Mouse (Mus musculus): Measurements from ENCODE around the gene Mlxip. TPM values are rescaled to one million over a fixed set of nuclear protein-coding genes. Genes with fewer than 3 reads are reported as not detected.

The Mlxip gene
- polyA plus RNA-seq, 1 experiment from 2014 or later: 17.4 TPM

DNA sequence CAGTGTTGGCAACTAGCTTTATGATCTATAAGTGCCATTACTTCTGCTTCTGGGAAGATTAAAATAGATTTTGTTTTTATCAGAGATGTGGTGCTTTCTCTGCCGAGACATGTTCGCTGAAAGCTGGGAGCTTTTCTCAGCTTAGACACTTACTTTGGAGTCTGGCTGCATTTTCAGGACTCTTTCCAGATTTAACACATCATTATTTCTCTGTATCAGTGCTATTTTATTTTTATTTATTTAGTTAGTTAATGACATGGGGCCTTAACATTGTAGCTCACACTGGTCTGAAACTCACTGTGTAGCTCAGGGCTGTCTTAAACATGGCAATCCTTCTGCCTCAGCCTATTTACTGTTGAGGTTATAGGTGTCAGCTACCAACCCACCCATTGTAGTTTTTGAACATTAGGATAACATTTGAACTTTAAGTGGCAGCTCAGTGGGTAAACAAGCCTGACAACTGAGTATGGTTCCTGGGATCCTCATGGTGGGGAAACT is 19.3 kb downstream of the Mlxip start:
- 85% methylated on average over 2 of the region's 2 CpGs for WGBS
- H3K36me3 ChIP-seq: peaks cover 8% of the 10 kb centered on the region; the same call in 1 of the 2 replicates
- H3K4me3 ChIP-seq: no peak overlapping the region
- H3K27ac ChIP-seq: no peak overlapping the region
- H3K27me3 ChIP-seq: no peaks in the 10 kb centered on the region
- H3K9ac ChIP-seq: no peak overlapping the region
- peaks cover 11% of the 10 kb centered on the region; the same call in 1 of the 2 replicates for H3K4me1 ChIP-seq
- no peaks in the 10 kb centered on the region for H3K9me3 ChIP-seq
- H3K4me2 ChIP-seq (replicated peaks): no peak overlapping the region
- ATAC-seq (ENCODE audit: insufficient number of reproducible peaks, insufficient read depth, low FRiP score, low TSS enrichment): no peak

DNA sequence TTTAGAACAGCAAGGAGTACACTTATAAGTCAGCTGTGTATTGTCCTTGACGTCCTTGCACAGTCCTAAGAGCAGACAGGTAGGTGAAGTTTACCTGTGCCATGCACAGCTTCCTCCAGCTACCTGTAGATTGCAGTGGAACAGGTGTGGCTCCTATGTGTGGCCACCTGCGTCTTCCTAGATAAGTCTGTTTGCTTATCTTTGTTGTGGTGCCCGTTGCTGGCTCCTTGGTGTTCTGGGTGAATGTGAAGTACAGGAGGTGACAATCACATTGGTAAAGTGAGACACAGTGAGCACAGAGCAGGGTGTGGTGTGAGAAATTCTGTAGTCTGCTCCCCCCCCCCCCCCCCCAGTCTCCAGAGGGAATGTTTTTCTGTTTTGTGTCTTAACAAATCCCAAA is 21.6 kb downstream of the Mlxip start:
- no peaks in the 10 kb centered on the region for H3K9me3 ChIP-seq
- no peak overlapping the region for H3K9ac ChIP-seq
- 75% methylated on average over 3 of the region's 3 CpGs for WGBS
- H3K27me3 ChIP-seq: no peaks in the 10 kb centered on the region
- H3K4me3 ChIP-seq: no peak overlapping the region
- no peak for ATAC-seq (ENCODE audit: insufficient number of reproducible peaks, insufficient read depth, low FRiP score, low TSS enrichment)
- H3K36me3 ChIP-seq: no peaks in the 10 kb centered on the region
- no peak overlapping the region for H3K27ac ChIP-seq
- peaks cover 17% of the 10 kb centered on the region; the same call in 1 of the 2 replicates for H3K4me1 ChIP-seq
- no peak overlapping the region for H3K4me2 ChIP-seq (replicated peaks)

DNA sequence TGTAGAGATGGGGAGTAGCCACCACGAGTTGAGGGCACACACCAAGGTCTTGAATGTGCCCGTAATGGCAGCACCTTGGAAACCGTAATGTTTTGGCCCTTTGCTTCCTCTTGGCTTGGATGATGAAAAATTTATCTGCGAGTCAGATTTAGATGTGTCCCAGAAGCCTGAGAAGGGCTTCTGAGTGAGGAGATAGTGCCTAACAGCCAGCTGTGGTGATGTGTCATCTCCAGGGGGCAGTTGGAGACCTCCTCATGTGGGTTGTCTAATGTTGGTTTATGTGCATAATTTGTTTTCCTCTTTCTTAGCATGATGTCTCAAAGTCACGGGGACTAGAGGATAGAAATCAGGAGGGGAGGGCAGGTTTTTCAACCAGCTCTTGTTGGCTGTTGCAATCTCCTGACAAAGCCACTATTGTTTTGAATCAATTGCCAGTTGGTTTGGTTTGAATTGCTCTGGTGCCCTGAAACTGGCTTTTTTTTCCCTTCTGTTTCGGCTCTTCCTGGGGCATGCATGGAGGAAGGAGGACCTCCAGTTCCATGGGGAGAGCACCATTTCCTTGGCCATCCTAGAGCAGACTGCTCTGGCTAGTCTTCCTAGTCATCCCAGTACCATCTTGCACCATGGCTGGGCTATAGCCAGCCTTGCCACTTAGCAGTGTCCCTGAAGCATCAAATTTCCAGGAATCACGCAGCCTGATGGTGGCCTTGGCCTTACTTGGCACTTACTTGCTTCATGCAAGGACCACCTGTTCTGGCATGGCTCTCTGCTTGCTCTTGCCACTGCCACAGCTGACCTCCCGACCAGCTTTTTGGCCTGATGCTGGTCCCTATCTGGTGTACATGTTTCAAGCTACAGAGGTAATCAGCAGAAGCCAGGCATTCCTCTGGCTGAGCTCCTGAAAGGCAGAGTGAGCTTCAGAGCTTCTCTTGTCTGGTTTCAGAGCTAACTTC is 22.2 kb downstream of the Mlxip start:
- WGBS: 64% methylated on average over 8 of the region's 8 CpGs
- no peak overlapping the region for H3K4me3 ChIP-seq
- H3K27me3 ChIP-seq: no peaks in the 10 kb centered on the region
- H3K9me3 ChIP-seq: no peaks in the 10 kb centered on the region
- no peaks in the 10 kb centered on the region for H3K36me3 ChIP-seq
- no peak for ATAC-seq (ENCODE audit: insufficient number of reproducible peaks, insufficient read depth, low FRiP score, low TSS enrichment)
- no peak overlapping the region for H3K4me2 ChIP-seq (replicated peaks)
- H3K4me1 ChIP-seq: peaks cover 17% of the 10 kb centered on the region; the same call in 1 of the 2 replicates
- H3K27ac ChIP-seq: no peak overlapping the region
- no peak overlapping the region for H3K9ac ChIP-seq

DNA sequence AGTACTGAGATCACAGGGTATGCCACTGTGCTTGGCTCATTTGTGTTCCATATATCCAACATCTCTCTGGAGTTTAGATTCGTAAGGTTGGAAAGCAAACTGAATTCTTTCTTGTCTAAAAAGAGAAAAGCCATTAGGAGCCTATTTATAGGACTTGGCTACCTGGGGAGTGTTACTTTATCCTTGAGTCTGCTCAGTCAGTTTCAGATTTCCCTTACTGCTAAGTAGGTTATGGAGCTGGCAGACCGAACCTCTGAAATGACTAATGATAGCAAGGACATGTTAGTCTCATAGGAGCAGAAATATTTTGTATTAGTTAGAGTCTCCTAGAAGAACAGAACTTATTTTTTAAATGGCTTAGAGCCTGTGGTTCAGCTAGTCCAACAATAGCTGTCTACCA is 29.3 kb downstream of the Mlxip start:
- H3K9ac ChIP-seq: no peak overlapping the region
- H3K4me2 ChIP-seq (replicated peaks): no peak overlapping the region
- 0 out of 2 replicates have a peak, but pooled peaks cover 4% of the 10 kb centered on the region for H3K9me3 ChIP-seq
- WGBS: 52% methylated on average over 2 of the region's 2 CpGs
- no peaks in the 10 kb centered on the region for H3K27me3 ChIP-seq
- H3K36me3 ChIP-seq: peaks cover 3% of the 10 kb centered on the region; the same call in 1 of the 2 replicates
- ATAC-seq (ENCODE audit: insufficient number of reproducible peaks, insufficient read depth, low FRiP score, low TSS enrichment): no peak
- H3K4me1 ChIP-seq: peaks cover 6% of the 10 kb centered on the region; the same call in 1 of the 2 replicates
- no peak overlapping the region for H3K4me3 ChIP-seq
- H3K27ac ChIP-seq: no peak overlapping the region

DNA sequence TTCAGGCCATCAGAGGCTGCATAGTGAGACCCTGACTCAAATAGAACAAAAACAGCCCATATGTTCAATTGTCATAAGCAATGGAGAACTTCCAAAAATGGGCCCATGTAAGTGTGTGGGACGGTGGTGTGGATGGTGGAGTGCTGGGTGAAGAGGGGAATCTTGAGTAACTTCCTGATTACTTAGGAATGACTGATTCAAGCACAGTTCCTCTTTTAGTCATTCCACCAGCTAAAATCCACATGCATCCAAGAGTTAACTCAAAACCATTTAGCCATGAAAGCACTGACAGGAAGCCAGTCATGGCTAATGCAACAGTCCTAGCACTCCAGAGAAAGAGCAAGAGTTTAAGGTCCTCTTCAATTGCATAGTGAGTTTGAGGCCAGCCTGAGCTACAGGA is 33.0 kb downstream of the Mlxip start:
- no peaks in the 10 kb centered on the region for H3K27me3 ChIP-seq
- peaks cover 3% of the 10 kb centered on the region; the same call in 1 of the 2 replicates for H3K36me3 ChIP-seq
- no peak overlapping the region for H3K4me2 ChIP-seq (replicated peaks)
- no peak overlapping the region for H3K9ac ChIP-seq
- H3K4me1 ChIP-seq: no peaks in the 10 kb centered on the region
- no peak for ATAC-seq (ENCODE audit: insufficient number of reproducible peaks, insufficient read depth, low FRiP score, low TSS enrichment)
- no peak overlapping the region for H3K4me3 ChIP-seq
- no peak overlapping the region for H3K27ac ChIP-seq
- H3K9me3 ChIP-seq: 0 out of 2 replicates have a peak, but pooled peaks cover 4% of the 10 kb centered on the region
- WGBS: 96% methylated on average over 1 of the region's 1 CpGs

DNA sequence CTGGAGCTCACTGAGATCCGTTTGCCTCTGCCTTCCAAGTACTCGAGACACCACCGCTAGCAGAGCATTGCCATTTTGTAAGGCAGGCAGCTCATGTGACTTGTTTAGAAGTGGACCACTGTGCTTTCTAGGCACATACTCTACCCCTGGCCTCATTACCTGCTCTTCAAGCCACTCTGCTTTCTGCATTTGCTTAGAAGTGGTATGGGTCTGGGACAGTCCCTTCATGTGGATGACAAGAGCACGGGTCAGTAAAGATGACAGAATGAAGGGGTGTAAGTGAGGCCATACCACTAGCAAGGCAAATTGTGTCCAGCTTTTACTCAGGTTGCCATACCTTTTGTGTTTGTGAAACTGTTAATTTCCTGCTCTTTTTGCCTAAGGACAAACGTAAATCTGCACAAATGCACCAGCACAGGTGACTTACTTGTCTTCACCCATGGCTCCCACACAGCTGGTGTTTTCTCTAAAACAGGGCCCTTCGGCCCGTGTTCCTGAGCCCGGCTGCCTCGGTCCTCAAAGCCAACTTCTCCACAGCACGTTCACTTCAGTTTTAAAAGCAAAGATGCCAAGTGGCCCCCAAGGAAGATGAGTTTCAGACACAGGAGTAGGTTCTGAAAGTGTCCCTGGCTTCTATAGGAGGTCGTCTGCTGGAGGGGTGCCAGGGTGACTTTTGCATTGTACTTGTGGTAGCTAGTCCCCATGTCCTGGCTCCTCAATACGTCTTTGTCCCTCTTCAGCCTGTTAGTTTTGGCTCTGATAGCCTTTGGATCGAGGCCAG is 37.1 kb downstream of the Mlxip start:
- H3K4me3 ChIP-seq: no peak overlapping the region
- H3K9me3 ChIP-seq: no peaks in the 10 kb centered on the region
- WGBS: 80% methylated on average over 13 of the region's 13 CpGs
- no peak overlapping the region for H3K4me2 ChIP-seq (replicated peaks)
- H3K27me3 ChIP-seq: no peaks in the 10 kb centered on the region
- H3K27ac ChIP-seq: no peak overlapping the region
- H3K9ac ChIP-seq: no peak overlapping the region
- ATAC-seq (ENCODE audit: insufficient number of reproducible peaks, insufficient read depth, low FRiP score, low TSS enrichment): no peak
- H3K36me3 ChIP-seq: no peaks in the 10 kb centered on the region; the same call in 1 of the 2 replicates
- peaks cover 8% of the 10 kb centered on the region for H3K4me1 ChIP-seq

DNA sequence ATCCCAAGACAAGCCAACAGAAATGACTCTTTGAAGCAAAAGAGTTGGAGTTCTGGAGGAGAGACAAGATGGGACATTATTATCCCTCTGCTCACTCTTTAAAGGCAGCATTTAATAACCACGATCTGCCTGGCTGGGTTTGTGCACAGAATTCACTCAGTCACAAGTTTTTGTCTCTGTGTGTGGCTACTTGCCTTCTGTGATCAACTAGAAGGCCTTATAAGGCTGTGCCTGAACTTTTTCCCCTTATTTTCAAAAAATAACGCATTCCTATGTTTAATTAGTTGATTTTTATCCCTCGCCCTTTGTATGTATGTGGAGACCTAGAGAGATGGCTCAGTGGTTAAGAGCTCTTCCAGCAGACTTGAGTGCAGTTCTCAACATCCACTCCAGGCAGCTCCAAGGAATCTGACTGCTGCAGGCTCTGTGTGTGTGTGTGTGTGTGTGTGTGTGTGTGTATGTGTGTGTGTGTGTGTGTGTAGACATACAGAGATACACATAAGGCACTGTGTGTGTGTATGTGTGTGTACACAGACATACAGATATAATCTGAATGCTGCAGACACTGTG is 37.8 kb downstream of the Mlxip start:
- no peak for ATAC-seq (ENCODE audit: insufficient number of reproducible peaks, insufficient read depth, low FRiP score, low TSS enrichment)
- H3K4me1 ChIP-seq: peaks cover 8% of the 10 kb centered on the region
- 0 out of 2 replicates have a peak overlapping the region, but pooled peaks have one; percentile 6 for H3K27ac ChIP-seq
- H3K9me3 ChIP-seq: no peaks in the 10 kb centered on the region
- H3K4me2 ChIP-seq (replicated peaks): no peak overlapping the region
- H3K4me3 ChIP-seq: no peak overlapping the region
- no peaks in the 10 kb centered on the region for H3K36me3 ChIP-seq
- 77% methylated on average over 3 of the region's 3 CpGs for WGBS
- no peak overlapping the region for H3K9ac ChIP-seq
- H3K27me3 ChIP-seq: no peaks in the 10 kb centered on the region

DNA sequence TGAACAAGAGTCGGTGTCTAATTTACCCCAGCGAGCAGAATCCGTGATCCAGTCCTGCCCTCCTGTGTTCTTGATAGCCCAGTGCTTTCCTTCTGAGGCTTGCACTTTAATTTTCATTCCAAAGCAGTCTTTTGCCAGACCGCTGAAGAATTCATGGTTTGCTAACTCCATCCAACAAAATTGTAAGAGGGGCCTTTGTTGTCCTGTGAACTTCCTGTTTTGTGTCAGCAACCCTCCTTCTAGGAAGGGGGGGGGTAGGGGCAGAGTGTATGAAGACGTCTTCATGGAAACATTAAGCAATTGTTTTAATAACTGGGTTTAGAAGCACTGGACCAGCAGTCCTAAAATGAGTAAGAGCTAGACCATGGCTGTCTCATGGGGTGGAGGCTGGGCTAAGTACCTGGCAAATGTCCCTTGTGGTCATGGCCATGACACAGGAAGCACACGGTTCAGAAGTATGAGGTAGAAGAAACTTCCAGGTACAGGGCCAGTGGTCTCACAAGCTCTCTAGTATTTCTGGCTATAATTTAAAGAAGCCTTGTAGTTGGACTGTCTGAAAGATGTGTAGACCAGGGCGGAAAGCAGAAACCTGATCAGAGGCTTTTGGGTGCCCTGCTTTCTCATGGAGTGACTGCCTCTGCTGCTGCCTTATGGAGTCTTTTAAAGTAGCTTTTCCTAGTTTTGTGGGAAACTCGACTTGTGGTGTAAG is 41.6 kb downstream of the Mlxip start:
- Histone ChIP-seq H3K27me3 (no peaks in the 10 kb centered on the region), H3K4me3 (no peak overlapping the region), H3K4me1 (peaks cover 8% of the 10 kb centered on the region), H3K4me2 (replicated peaks) (no peak overlapping the region), H3K27ac (peak overlapping the region; percentile 4; the same call in 1 of the 2 replicates), H3K36me3 (no peaks in the 10 kb centered on the region), H3K9me3 (no peaks in the 10 kb centered on the region), H3K9ac (no peak overlapping the region)
- 43% methylated on average over 8 of the region's 8 CpGs for WGBS
- no peak for ATAC-seq (ENCODE audit: insufficient number of reproducible peaks, insufficient read depth, low FRiP score, low TSS enrichment)

DNA sequence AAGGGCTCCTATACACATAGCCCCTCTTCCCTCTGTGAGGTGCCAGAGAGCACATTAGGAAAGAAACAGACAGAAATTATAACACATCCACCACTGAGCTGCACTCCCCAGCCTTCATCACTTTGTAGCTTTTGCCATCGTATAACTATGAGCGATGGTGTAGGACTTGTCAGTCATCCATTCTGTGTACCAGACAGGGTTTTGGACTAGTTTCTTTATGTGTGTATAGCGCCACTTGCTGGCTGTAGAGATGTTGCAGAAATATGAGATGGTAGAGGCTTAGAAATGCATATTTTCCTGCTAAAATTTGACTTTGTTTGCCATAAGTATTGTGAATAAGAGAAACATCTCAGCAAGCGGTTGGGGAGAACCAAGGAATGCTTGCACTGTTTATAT is 42.2 kb downstream of the Mlxip start:
- H3K9me3 ChIP-seq: no peaks in the 10 kb centered on the region
- WGBS: 38% methylated on average over 4 of the region's 4 CpGs
- H3K4me2 ChIP-seq (replicated peaks): no peak overlapping the region
- H3K4me3 ChIP-seq: no peak overlapping the region
- no peaks in the 10 kb centered on the region for H3K27me3 ChIP-seq
- no peak overlapping the region for H3K27ac ChIP-seq
- no peak overlapping the region for H3K9ac ChIP-seq
- peaks cover 8% of the 10 kb centered on the region for H3K4me1 ChIP-seq
- H3K36me3 ChIP-seq: 0 out of 2 replicates have a peak, but pooled peaks cover 3% of the 10 kb centered on the region
- ATAC-seq (ENCODE audit: insufficient number of reproducible peaks, insufficient read depth, low FRiP score, low TSS enrichment): no peak

DNA sequence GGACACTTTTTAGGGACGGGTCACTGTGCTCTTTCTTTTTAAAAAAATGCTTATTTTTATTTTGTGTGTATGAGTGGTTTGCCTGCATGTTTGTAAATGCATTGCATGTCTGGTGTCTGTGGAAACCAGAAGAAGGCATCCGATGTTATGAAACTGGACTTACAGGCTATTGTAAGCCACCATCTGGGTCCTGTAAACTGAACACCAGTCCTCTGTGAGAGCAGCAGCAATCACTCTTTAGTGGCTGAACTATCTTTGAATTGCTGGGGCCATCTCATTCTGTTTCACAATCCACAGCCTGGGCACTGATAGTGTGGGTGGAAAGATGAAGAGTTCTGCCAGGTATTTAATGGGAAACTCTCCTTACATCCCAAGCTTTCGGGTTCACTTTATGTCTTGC is 43.8 kb downstream of the Mlxip start:
- peaks cover 8% of the 10 kb centered on the region for H3K4me1 ChIP-seq
- no peak for ATAC-seq (ENCODE audit: insufficient number of reproducible peaks, insufficient read depth, low FRiP score, low TSS enrichment)
- no peaks in the 10 kb centered on the region for H3K9me3 ChIP-seq
- H3K27ac ChIP-seq: no peak overlapping the region
- H3K4me2 ChIP-seq (replicated peaks): no peak overlapping the region
- H3K9ac ChIP-seq: no peak overlapping the region
- peaks cover 13% of the 10 kb centered on the region for H3K36me3 ChIP-seq
- H3K4me3 ChIP-seq: no peak overlapping the region
- no peaks in the 10 kb centered on the region for H3K27me3 ChIP-seq
- WGBS: 79% methylated on average over 3 of the region's 3 CpGs

DNA sequence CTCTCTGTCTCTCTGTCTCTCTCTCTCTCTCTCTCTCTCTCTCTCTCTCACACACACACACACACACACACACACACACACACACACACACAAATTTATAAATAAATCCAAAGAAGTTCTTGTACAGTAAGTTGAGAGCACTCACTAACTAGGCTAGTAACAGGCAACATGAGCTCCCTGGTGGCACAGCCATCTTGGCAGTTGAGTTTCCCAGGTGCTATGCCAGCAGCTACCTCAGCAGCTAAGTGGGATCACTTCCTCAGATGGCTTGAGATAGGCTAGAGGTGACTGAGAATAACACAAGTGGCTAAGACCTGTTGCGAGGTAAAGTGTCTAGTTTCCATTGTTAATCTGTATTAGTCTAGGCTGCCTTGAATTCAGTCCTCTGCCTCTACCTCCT is 44.7 kb downstream of the Mlxip start:
- H3K9ac ChIP-seq: no peak overlapping the region
- no peak for ATAC-seq (ENCODE audit: insufficient number of reproducible peaks, insufficient read depth, low FRiP score, low TSS enrichment)
- no peak overlapping the region for H3K4me3 ChIP-seq
- 97% methylated on average over 1 of the region's 1 CpGs for WGBS
- H3K27ac ChIP-seq: no peak overlapping the region
- no peak overlapping the region for H3K4me2 ChIP-seq (replicated peaks)
- peaks cover 15% of the 10 kb centered on the region for H3K36me3 ChIP-seq
- H3K27me3 ChIP-seq: no peaks in the 10 kb centered on the region
- no peaks in the 10 kb centered on the region for H3K9me3 ChIP-seq
- peaks cover 8% of the 10 kb centered on the region for H3K4me1 ChIP-seq

All from embryonic facial prominence, embryonic 12.5 days (tissue).